Mouse (Mus musculus) intestine, postnatal 0 days (tissue): ENCODE results near the gene Serinc2. TPM values are rescaled to one million over a fixed set of nuclear protein-coding genes. Genes with fewer than 3 reads are reported as not detected.

Experiments
- ATAC-seq: fragments of 200-750 bp; cut with Nextera tagmentation; 2 replicates; pipeline ENCODE4 v1.8.0; 2017; ENCODE audit warnings: mild to moderate bottlenecking, moderate TSS enrichment, moderate library complexity
- H3K27ac ChIP-seq: fragments of 300-500 bp; sonication (generic); 2 replicates; pipeline ENCODE4 v1.5.1; 2014; ENCODE audit warnings: mild to moderate bottlenecking, low read depth, low read length, moderate library complexity
- H3K27me3 ChIP-seq: fragments of 300-500 bp; sonication (generic); replicated peaks from 2 replicates; pipeline ENCODE4 v1.6.1; 2014; ENCODE audit warnings: low read length, mixed read lengths; ENCODE audit not compliant: control insufficient read depth, insufficient read depth
- H3K36me3 ChIP-seq: fragments of 300-500 bp; sonication (generic); 2 replicates; pipeline ENCODE4 v1.6.1; 2014; ENCODE audit warnings: mild to moderate bottlenecking, moderate library complexity; ENCODE audit not compliant: control insufficient read depth, insufficient read depth
- H3K4me1 ChIP-seq: fragments of 300-500 bp; sonication (generic); replicated peaks from 2 replicates; pipeline ENCODE4 v1.6.1; 2014; ENCODE audit warnings: antibody characterized with exemption, low read length, mixed read lengths; ENCODE audit not compliant: control insufficient read depth, insufficient read depth
- H3K4me2 ChIP-seq: fragments of 300-500 bp; sonication (generic); replicated peaks from 2 replicates; pipeline ENCODE4 v1.6.1; 2014; ENCODE audit warnings: low read depth, mild to moderate bottlenecking, moderate library complexity
- H3K4me3 ChIP-seq: fragments of 300-500 bp; sonication (generic); 2 replicates; pipeline ENCODE4 v1.5.1; 2014; ENCODE audit warnings: low read depth, low read length
- H3K9ac ChIP-seq: fragments of 300-500 bp; sonication (generic); 2 replicates; pipeline ENCODE4 v1.6.1; 2014; ENCODE audit warnings: mild to moderate bottlenecking, low read depth, low read length
- H3K9me3 ChIP-seq: fragments of 300-500 bp; sonication (generic); 2 replicates; pipeline ENCODE4 v1.6.1; 2016; ENCODE audit warnings: mixed run types; ENCODE audit not compliant: control insufficient read depth
- CTCF ChIP-seq: sonication (generic); IDR thresholded peaks from 2 replicates; pipeline ENCODE4 v1.5.1; 2016; ENCODE audit warnings: low read depth, mild to moderate bottlenecking, control low read depth, antibody characterized with exemption, moderate library complexity
- WGBS: fragments of 180-500 bp; shearing (Covaris S2); extraction: QIAGEN DNeasy Blood & Tissue Kit; methylation state at CpG from one replicate; pipeline ENCODE4 v1.1.7; 2014; 5-methylcytosine and 5-hydroxymethylcytosine counted together
- polyA plus RNA-seq: library from polyadenylated mRNA; unstranded; fragments of >200 nt; fragmentation: Nextera tagmentation; extraction: Ambion mirVana; gene quantifications from 2 replicates; pipeline ENCODE4 v1.2.1, GENCODE M21; 2015

Serinc2 gene
- polyA plus RNA-seq, 1 experiment from 2014 or later: 26.1 TPM

DNA sequence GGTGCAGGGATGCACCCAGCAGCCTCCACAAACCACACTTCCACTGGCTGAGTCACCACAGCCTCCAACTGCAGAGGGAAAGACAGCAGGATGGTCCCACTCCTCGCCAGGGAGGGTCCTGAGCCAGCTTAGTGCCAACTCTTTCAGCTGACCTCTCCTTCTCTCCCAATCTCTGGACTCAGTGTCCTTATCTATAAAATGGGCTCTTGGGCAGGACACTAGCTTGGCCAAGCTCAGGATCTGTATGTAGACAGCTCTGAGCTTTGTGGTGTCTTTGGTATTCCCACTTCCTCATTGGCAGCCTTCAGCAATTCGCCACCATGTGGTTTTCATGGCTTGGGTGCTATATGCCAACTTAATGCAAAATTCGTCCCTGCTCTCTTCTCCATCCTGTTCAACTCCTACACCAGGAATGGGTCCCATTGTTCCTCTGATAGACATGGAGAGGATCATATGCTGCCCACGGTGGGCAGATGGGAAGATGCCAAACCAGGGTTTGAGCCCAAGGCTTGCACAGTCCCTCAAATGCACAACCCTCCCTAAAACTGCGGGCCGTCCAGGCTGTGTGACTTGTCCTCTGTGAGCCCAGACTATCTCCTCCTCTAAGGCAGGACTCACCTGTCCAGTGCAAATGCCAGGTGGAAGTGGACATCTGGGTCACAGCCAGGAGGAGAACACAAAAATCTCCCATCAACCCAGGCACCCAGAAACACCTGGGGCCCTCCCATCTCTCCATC lies 8.2 kb downstream of the Serinc2 start:
- H3K4me3 ChIP-seq: no peak overlapping the region
- WGBS: 75% methylated on average over 6 of the region's 6 CpGs
- no peaks in the 10 kb centered on the region for H3K36me3 ChIP-seq
- no peak overlapping the region for H3K27ac ChIP-seq
- TF ChIP-seq CTCF: no peak
- H3K4me2 ChIP-seq: no peak overlapping the region
- no peak overlapping the region for H3K9ac ChIP-seq
- H3K4me1 ChIP-seq: peaks cover 3% of the 10 kb centered on the region; the same call in 1 of the 2 replicates
- no peaks in the 10 kb centered on the region for H3K9me3 ChIP-seq
- H3K27me3 ChIP-seq: peaks cover 12% of the 10 kb centered on the region; the same call in 1 of the 2 replicates
- ATAC-seq: no peak

GRCm38 (mm10) chr4:130270089-130270488 lies 8.9 kb downstream of the Serinc2 start:
- no peak for ATAC-seq
- H3K4me1 ChIP-seq: peaks cover 3% of the 10 kb centered on the region; the same call in 1 of the 2 replicates
- no peak overlapping the region for H3K27ac ChIP-seq
- H3K4me2 ChIP-seq: no peak overlapping the region
- H3K27me3 ChIP-seq: peaks cover 9% of the 10 kb centered on the region; the same call in 1 of the 2 replicates
- no peaks in the 10 kb centered on the region for H3K9me3 ChIP-seq
- no peak for TF ChIP-seq CTCF
- 91% methylated on average over 8 of the region's 8 CpGs for WGBS
- H3K36me3 ChIP-seq: no peaks in the 10 kb centered on the region
- H3K4me3 ChIP-seq: no peak overlapping the region
- no peak overlapping the region for H3K9ac ChIP-seq

DNA sequence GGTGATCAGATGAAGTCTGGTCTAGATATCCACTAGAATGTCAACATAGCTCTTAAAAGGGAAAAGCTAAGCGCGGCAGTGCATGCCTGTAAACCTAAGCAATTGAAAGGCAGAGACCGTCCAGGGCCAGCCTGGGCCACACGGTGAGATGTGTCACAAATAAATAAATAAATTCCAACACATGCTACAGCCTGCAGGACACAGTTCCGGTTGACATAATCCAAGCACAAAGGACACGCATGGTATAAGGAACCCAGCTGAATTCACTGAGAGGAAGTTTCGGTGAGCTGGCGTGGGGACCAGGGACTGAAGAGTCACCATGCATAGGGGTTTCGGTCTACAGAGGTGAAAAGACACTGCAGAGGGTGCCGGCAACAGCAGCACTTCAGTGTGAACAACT lies 10.3 kb downstream of the Serinc2 start:
- Histone ChIP-seq H3K4me3 (no peak overlapping the region), H3K4me1 (no peaks in the 10 kb centered on the region), H3K36me3 (no peaks in the 10 kb centered on the region), H3K9me3 (no peaks in the 10 kb centered on the region), H3K27ac (no peak overlapping the region), H3K27me3 (no peaks in the 10 kb centered on the region; the same call in 1 of the 2 replicates), H3K9ac (no peak overlapping the region), H3K4me2 (no peak overlapping the region)
- ATAC-seq: no peak
- no peak for TF ChIP-seq CTCF
- WGBS: 83% methylated on average over 10 of the region's 10 CpGs

GRCm38 (mm10) chr4:130267069-130267468 lies 11.9 kb downstream of the Serinc2 start:
- no peak for TF ChIP-seq CTCF
- no peak overlapping the region for H3K9ac ChIP-seq
- H3K9me3 ChIP-seq: no peaks in the 10 kb centered on the region
- H3K4me2 ChIP-seq: peak overlapping the region; percentile 56
- H3K27me3 ChIP-seq: no peaks in the 10 kb centered on the region
- H3K4me1 ChIP-seq: no peaks in the 10 kb centered on the region
- no peaks in the 10 kb centered on the region for H3K36me3 ChIP-seq
- H3K4me3 ChIP-seq: peak overlapping the region; percentile 27
- ATAC-seq: peak; percentile 69
- 53% methylated on average over 7 of the region's 7 CpGs for WGBS
- peak overlapping the region; percentile 57 for H3K27ac ChIP-seq

DNA sequence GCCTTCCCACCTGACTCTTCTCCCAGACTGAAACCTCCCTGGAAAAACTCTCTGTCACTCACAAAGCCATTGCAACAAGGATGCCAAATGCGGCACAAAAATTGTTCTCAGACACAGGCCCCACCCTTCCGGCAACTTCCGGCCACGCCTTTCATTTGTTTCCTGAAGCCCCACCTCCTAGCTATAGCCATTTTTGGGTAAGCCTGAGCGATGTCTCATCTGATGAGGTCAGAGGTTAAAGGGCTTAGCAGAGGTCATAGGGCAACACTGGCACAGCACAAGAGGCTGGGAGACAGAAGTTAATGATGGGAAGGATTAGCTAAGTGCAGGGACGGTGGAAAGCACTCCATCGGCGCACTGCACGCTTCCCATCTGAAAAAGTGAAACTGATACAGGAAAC lies 12.4 kb downstream of the Serinc2 start:
- no peak overlapping the region for H3K9ac ChIP-seq

DNA sequence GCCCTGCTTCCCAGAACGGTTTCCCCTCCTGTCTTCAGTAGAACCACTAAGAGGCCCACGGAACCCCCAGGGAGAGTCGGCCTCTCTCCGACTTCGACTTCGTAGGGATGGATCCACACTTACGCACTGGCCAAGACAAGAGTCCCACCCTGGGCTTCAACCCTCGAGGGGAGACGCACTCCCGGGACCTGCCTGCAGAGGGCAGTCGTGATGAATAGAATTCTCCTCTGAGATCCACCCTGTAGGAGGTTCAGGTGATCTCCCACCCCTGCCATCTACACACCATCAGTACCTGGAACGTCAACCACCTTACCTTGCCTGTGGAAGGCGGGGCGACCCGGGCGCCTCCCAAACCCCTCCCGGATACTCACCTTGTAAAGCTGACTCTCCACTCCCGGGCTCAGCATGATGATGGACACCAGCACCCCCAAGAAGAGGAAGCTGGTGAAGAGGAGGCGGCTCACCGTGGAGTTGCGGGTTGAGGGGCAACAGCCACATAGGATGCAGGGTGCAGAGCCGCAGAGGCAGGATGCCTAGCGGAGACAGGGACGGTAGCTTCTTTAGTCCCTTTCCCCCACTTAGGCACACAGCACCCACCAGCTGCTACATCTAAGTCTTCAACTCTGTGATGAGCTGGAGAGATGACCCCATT lies 14.2 kb downstream of the Serinc2 start:
- Histone ChIP-seq H3K27ac (no peak overlapping the region), H3K4me3 (no peak overlapping the region), H3K4me1 (no peaks in the 10 kb centered on the region), H3K9ac (no peak overlapping the region), H3K27me3 (no peaks in the 10 kb centered on the region), H3K9me3 (no peaks in the 10 kb centered on the region), H3K36me3 (no peaks in the 10 kb centered on the region), H3K4me2 (no peak overlapping the region)
- 25% methylated on average over 24 of the region's 24 CpGs for WGBS
- no peak for ATAC-seq
- TF ChIP-seq CTCF: peak; percentile 81

More for the DNA sequence above, 12.4 kb downstream of the Serinc2 start:
- Histone ChIP-seq H3K27ac (peak overlapping the region; percentile 35; the same call in 1 of the 2 replicates), H3K27me3 (no peaks in the 10 kb centered on the region), H3K36me3 (no peaks in the 10 kb centered on the region), H3K4me3 (peak overlapping the region; percentile 27), H3K4me1 (no peaks in the 10 kb centered on the region), H3K9me3 (no peaks in the 10 kb centered on the region), H3K4me2 (peak overlapping the region; percentile 56)
- TF ChIP-seq CTCF: no peak
- WGBS: 35% methylated on average over 9 of the region's 9 CpGs
- ATAC-seq: peak; percentile 34
